Mouse (Mus musculus) embryo, embryonic 10 days (tissue): ENCODE measurements at regions not wholly inside any gene's neighbourhood (a gene's known extent, or its start where the extent isn't known, plus 50 kb on each side); places are given as distances from the start of the nearest gene placed in this dataset.

ENCODE experiments used
- DNase-seq: peaks from one replicate; pipeline ENCODE4 v3.0.0-alpha.2; 2015; ENCODE audit warnings: low spot score

DNA sequence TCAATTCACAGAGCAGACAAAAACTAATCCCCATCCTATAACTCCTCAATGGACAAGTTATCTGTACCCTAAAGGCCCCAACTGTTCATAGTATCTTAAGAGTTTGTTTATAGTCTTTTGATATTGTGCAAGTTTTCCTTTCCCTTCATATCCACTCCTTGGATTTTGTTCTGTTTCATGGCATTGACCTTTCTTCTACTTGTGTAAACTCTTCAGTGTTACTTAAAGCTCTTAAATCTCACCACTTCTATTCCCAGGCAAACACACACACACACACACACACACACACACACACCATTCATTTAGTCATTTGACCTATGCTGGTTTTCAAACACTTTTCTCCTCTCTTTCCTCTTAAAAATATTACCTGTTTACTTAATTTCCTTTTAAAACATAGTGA is 192.7 kb downstream of the Brinp2 start:
- no peak for DNase-seq

DNA sequence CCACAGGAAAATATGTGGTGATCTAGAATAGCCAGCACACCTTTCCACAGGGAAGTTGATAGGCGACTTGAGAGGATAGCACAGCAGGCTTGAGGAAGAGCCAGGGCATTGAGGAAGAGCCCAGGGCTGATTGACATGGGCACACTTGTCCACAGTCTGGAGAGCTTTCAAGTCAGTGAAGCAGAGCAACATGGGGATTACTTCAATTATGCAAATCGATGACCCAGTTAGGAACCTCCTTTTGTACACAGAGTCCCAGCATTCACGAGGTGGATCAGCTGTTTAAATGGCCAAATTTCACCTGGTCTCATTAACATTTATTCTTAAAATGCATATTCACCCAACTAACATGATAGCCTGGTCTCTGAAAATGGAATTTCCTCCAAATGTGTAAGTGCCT is 186.1 kb downstream of the Brinp2 start:
- no peak for DNase-seq

DNA sequence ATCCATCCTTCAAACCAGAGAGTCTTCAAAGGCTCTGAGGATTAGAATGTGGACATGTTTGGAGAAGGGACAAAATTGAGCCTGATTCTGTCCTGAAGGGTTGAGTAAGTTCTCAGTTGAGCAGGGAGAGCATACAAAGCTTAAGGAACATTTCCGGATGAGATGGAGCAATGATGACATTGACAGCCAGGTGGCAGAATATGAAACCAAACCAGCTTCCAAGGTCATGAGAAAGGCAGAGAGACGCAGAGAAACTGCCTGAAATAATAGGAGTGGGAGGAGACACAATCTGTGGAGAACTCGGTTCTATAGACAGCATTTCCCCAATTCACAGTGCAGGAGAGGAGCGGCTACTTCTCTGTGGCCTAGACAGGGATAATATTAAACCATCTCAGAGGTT is 176.0 kb downstream of the Brinp2 start:
- DNase-seq, result no peak

DNA sequence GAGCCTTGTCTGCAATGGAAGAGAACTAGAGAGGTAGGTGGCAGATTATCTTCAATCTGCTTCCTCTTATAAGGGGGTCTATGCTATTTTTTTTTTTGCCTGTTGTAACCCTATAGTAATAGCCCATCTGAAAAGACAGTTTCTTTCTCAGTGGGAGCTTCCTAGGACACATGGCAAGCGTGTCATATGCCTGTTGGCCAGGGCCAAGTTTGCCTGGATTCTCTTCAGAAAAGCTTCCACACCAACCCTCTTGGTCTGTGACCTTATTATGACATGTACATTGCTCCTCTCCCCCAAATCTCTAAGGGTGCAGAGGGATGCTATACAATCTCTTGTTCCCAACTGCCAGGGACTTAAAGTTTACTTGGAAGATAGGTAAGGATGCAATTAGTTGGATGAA is 174.8 kb downstream of the Brinp2 start:
- no peak for DNase-seq

GRCm38 (mm10) chr1:158187651-158188050 is 168.5 kb downstream of the Brinp2 start:
- no peak for DNase-seq

DNA sequence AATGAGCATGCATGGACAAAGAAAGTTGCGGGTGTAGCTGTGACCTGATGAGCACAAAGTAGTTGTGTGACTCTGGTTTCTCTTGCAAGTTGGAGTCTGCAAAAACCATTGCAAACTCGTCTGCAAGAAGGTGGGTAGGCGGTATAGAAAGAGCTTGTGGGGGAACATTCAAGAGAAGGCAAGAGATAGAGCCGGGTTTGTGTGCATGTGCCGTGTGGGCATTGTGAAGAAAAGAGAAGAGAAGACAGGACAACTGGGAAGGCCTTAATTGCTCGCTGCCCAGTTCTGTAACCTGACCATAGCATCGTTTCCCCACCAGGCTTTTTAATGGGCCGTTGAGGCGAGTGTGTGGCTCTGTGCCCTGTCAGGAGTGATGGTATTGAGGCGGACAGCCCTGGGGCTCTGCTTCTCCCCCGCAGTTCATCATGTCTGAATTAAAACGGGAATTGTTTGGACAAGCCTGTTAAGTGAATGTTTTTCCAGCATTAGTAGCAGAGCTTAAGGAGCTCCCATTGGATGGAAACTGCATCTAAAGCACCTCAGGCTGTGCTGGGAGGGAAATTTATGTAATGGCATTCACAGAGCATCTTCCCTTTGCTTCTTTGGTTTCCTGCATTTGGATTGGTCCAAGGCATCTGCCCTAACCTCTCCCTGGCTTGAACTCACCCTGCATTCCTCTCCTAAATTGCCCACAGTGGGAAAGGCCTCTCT is 163.1 kb downstream of the Brinp2 start:
- DNase-seq, result peak; percentile 27

DNA sequence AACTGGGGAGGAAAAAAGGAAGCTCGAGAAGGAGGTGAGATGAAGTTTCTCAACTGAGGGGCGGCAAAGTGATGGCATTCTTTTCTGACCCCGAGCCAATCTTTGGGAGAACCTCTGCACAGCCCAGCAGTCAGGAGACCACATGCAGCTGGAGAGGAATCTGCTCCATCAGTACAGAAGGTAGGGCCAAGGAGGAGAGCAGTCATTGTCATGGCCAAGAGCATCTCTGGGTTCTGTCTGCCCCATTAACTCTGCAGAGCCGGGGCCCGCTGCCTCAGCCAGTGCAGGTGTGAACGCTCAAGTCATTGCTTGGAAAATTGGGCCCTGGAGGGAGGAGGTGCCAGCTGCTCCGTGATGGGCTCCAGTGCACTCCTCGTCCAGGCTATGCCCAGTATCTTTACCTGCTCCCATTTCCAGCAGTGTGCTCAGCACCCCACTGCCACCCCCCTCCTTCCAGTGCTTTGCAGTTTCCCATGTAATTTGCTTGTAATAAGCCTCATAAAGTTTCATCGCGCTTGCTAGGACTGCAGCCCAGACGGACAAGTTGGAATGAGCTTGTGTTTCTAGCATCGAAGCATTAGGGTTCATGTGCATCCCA is 162.1 kb downstream of the Brinp2 start:
- DNase-seq, result no peak
